Mouse (Mus musculus): Measurements from ENCODE around the gene Lrrk1. TPM values are rescaled to one million over a fixed set of nuclear protein-coding genes. Genes with fewer than 3 reads are reported as not detected.
A peak's percentile ranks its signal among the peaks of the same experiment; 100 is the strongest.

The Lrrk1 gene
- polyA plus RNA-seq, 1 experiment from 2014 or later, result 3.6 TPM

DNA sequence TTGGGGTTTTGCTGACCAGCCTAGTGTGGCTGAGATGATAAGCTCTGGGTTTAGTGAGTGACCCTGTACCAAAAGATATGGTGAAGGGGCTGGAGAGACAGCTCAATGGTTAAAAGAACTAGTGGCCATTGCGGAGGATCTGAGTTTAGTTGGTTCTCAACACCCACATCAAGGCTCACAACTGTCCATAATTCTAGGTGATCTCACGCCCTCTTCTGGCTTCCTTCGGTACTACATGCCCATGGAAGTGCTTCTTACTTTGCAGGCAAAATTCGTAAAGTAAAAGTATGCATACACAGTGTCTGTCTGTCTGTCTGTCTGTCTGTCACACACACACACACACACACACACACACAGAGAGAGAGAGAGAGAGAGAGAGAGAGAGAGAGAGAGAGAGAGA, 45.8 kb downstream of the Lrrk1 start:
- H3K27ac ChIP-seq (replicated peaks; ENCODE audit: low read depth, low read length), result no peak overlapping the region
- H3K27me3 ChIP-seq (ENCODE audit: control insufficient read depth, insufficient read depth, low read length), result no peaks in the 10 kb centered on the region
- no peak overlapping the region for H3K4me3 ChIP-seq (replicated peaks; ENCODE audit: low read depth, low read length)
- 0 out of 2 replicates have a peak, but pooled peaks cover 4% of the 10 kb centered on the region for H3K4me1 ChIP-seq (ENCODE audit: control insufficient read depth, insufficient read depth, low read length)
- no peak overlapping the region for H3K9ac ChIP-seq (replicated peaks; ENCODE audit: low read length)
- ATAC-seq (ENCODE audit: low FRiP score, low TSS enrichment) (no peak), DNase-seq (peak; percentile 49)
- 39% methylated on average over 4 of the region's 4 CpGs for WGBS
- H3K36me3 ChIP-seq (ENCODE audit: control insufficient read depth, insufficient read depth, low read length), result no peaks in the 10 kb centered on the region
- H3K9me3 ChIP-seq (ENCODE audit: control insufficient read depth, low read length), result no peaks in the 10 kb centered on the region
- no peak overlapping the region for H3K4me2 ChIP-seq (ENCODE audit: low read length)

DNA sequence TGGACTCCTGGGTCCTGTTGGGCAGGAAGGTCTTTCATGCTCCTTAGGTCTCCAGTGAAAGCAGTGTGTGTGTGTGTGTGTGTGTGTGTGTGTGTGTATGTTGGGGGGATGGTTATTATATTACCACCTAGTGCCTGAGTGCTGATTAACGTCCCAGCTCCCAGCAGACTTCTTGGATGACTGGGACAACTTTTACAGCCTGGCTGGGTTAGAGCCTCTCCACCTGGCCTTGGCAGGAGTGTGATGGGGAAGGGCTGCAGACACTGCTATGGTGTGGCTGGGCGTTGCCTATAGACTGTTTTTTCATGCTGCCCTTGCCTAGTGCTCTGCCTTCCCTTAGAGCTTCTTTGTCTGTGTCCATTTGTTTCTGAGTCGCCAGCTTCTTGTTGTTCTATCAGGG, 48.1 kb downstream of the Lrrk1 start:
- no peak for ATAC-seq (ENCODE audit: low FRiP score, low TSS enrichment)
- WGBS, result 67% methylated on average over 3 of the region's 3 CpGs
- no peaks in the 10 kb centered on the region for H3K4me1 ChIP-seq (ENCODE audit: control insufficient read depth, insufficient read depth, low read length)
- no peak for DNase-seq
- no peaks in the 10 kb centered on the region for H3K27me3 ChIP-seq (ENCODE audit: control insufficient read depth, insufficient read depth, low read length)
- no peak overlapping the region for H3K27ac ChIP-seq (replicated peaks; ENCODE audit: low read depth, low read length)
- H3K9ac ChIP-seq (replicated peaks; ENCODE audit: low read length), result no peak overlapping the region
- H3K36me3 ChIP-seq (ENCODE audit: control insufficient read depth, insufficient read depth, low read length), result no peaks in the 10 kb centered on the region
- H3K4me3 ChIP-seq (replicated peaks; ENCODE audit: low read depth, low read length), result no peak overlapping the region
- H3K4me2 ChIP-seq (ENCODE audit: low read length), result no peak overlapping the region
- no peaks in the 10 kb centered on the region for H3K9me3 ChIP-seq (ENCODE audit: control insufficient read depth, low read length)

DNA sequence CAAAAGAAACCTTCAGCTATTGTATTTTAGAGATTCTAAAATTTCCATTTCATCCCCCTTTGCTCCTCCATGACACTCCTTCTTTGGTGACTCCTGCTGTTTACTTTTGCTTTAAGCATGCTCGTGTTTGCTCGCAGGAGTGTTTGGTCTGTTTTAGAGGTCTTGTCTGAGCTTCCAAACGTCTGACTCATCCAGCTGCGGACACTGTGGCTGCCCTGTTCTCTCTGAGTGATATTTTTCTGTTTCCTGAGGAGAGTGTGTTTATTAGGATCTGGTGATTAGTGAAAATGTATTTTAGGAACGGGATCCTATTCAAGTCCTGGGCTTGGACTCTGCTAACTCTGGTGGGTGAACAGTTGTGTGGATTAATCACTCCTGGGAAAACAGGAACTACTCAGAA, 48.5 kb downstream of the Lrrk1 start:
- WGBS, result 62% methylated on average over 5 of the region's 5 CpGs
- Histone ChIP-seq H3K27ac (replicated peaks; ENCODE audit: low read depth, low read length) (no peak overlapping the region), H3K9ac (replicated peaks; ENCODE audit: low read length) (no peak overlapping the region), H3K36me3 (ENCODE audit: control insufficient read depth, insufficient read depth, low read length) (no peaks in the 10 kb centered on the region), H3K9me3 (ENCODE audit: control insufficient read depth, low read length) (no peaks in the 10 kb centered on the region), H3K4me2 (ENCODE audit: low read length) (no peak overlapping the region), H3K4me1 (ENCODE audit: control insufficient read depth, insufficient read depth, low read length) (no peaks in the 10 kb centered on the region), H3K4me3 (replicated peaks; ENCODE audit: low read depth, low read length) (no peak overlapping the region), H3K27me3 (ENCODE audit: control insufficient read depth, insufficient read depth, low read length) (no peaks in the 10 kb centered on the region)
- ATAC-seq (ENCODE audit: low FRiP score, low TSS enrichment) (no peak), DNase-seq (no peak)

DNA sequence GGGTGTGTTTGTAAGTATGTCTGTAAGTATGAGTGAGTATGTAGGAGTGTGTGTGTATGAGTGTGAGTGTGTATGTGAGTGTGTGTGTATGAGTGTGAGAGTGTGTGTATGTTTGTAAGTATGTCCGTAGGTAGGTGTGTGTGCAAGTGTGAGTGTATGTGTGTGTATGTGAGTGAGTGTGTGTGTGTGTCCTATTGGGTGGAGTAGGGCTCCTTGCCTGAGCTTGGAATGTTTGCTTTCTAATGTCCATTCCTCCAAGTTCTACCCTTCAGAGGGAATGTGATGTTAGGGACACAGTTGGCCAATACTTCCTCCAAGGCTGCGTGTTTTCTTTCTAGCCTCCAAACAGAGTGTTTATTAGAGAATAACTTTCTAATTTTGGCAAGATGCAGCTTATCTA, 51.2 kb downstream of the Lrrk1 start:
- no peak overlapping the region for H3K4me2 ChIP-seq (ENCODE audit: low read length)
- H3K4me3 ChIP-seq (replicated peaks; ENCODE audit: low read depth, low read length), result no peak overlapping the region
- DNase-seq, result no peak
- H3K4me1 ChIP-seq (ENCODE audit: control insufficient read depth, insufficient read depth, low read length), result no peaks in the 10 kb centered on the region
- no peaks in the 10 kb centered on the region for H3K9me3 ChIP-seq (ENCODE audit: control insufficient read depth, low read length)
- H3K36me3 ChIP-seq (ENCODE audit: control insufficient read depth, insufficient read depth, low read length), result no peaks in the 10 kb centered on the region
- H3K27me3 ChIP-seq (ENCODE audit: control insufficient read depth, insufficient read depth, low read length), result no peaks in the 10 kb centered on the region
- 92% methylated on average over 2 of the region's 2 CpGs for WGBS
- no peak overlapping the region for H3K9ac ChIP-seq (replicated peaks; ENCODE audit: low read length)
- no peak overlapping the region for H3K27ac ChIP-seq (replicated peaks; ENCODE audit: low read depth, low read length)
- ATAC-seq (ENCODE audit: low FRiP score, low TSS enrichment), result no peak

DNA sequence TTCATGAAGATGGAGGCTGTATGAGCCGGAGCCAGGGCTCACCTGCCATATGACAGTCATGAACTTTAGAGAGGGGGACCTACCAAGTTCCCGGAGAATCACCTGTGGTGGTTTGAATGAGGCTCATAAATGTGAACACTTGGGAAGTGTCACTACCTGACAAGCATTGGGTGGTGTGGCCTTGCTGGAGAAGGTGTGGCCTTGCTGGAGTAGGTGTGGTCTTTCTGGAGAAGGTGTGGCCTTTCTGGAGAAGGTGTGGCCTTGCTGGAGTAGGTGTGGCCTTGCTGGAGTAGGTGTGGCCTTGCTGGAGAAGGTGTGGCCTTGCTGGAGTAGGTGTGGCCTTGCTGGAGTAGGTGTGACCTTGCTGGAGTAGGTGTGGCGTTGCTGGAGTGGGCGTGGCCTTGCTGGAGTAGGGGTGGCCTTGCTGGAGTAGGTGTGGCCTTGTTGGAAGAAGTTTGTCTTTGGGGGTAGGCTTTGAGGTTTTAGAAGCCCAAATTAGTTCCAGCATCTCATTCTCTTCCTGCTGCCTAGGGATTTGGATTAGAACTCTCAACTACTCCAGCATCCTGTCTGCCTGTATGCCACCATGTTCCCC, 54.1 kb downstream of the Lrrk1 start:
- no peak for DNase-seq
- H3K36me3 ChIP-seq (ENCODE audit: control insufficient read depth, insufficient read depth, low read length), result no peaks in the 10 kb centered on the region
- H3K27me3 ChIP-seq (ENCODE audit: control insufficient read depth, insufficient read depth, low read length), result no peaks in the 10 kb centered on the region
- H3K27ac ChIP-seq (replicated peaks; ENCODE audit: low read depth, low read length), result no peak overlapping the region
- H3K4me2 ChIP-seq (ENCODE audit: low read length), result no peak overlapping the region
- no peaks in the 10 kb centered on the region for H3K4me1 ChIP-seq (ENCODE audit: control insufficient read depth, insufficient read depth, low read length)
- no peaks in the 10 kb centered on the region for H3K9me3 ChIP-seq (ENCODE audit: control insufficient read depth, low read length)
- H3K4me3 ChIP-seq (replicated peaks; ENCODE audit: low read depth, low read length), result no peak overlapping the region
- no peak for ATAC-seq (ENCODE audit: low FRiP score, low TSS enrichment)
- WGBS, result 86% methylated on average over 4 of the region's 4 CpGs
- no peak overlapping the region for H3K9ac ChIP-seq (replicated peaks; ENCODE audit: low read length)

DNA sequence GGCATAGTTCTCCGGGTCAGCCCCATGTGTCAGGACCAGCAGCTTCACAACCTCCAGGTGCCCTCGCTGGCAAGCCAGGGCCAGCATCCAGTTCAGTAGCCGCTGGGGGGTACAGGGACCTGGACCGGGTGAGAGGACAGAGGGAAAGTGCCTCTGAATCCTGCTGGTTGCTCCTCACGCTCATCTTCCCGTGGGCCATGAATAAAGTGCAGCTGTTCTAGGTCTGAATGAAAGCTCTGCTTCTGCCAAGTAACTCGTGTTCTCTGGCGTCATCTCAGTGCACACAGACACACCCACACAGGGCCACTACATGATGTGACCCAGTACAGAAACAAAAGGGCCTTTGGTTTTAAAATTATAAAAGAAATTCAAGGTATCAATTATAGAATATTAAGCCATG, 55.8 kb downstream of the Lrrk1 start:
- no peak overlapping the region for H3K9ac ChIP-seq (replicated peaks; ENCODE audit: low read length)
- no peak overlapping the region for H3K4me2 ChIP-seq (ENCODE audit: low read length)
- no peak overlapping the region for H3K4me3 ChIP-seq (replicated peaks; ENCODE audit: low read depth, low read length)
- H3K36me3 ChIP-seq (ENCODE audit: control insufficient read depth, insufficient read depth, low read length), result no peaks in the 10 kb centered on the region
- no peak for ATAC-seq (ENCODE audit: low FRiP score, low TSS enrichment)
- no peak overlapping the region for H3K27ac ChIP-seq (replicated peaks; ENCODE audit: low read depth, low read length)
- H3K9me3 ChIP-seq (ENCODE audit: control insufficient read depth, low read length), result no peaks in the 10 kb centered on the region
- 86% methylated on average over 8 of the region's 8 CpGs for WGBS
- no peak for DNase-seq
- H3K27me3 ChIP-seq (ENCODE audit: control insufficient read depth, insufficient read depth, low read length), result no peaks in the 10 kb centered on the region
- H3K4me1 ChIP-seq (ENCODE audit: control insufficient read depth, insufficient read depth, low read length), result no peaks in the 10 kb centered on the region

DNA sequence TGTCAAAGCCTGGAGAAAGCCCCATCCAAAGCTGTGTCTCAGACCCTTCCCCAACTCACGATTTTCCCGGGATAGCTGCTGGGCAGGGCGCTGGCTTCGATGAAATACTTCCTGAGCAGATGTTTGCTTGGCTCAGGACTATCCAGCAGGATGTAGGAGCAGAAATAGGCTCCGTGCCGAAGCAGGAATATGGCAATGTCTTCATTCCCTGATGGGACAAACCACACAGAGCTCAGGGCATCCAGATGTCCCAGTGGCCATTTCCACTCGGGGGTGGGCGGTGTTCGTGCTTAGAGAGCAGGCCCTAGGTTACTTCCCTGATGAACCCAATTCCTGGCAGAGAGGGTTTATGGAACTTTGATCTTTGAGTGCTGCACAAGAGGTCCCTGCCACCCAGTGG, 57.5 kb downstream of the Lrrk1 start:
- ATAC-seq (ENCODE audit: low FRiP score, low TSS enrichment), result no peak
- Histone ChIP-seq H3K9ac (replicated peaks; ENCODE audit: low read length) (no peak overlapping the region), H3K4me1 (ENCODE audit: control insufficient read depth, insufficient read depth, low read length) (no peaks in the 10 kb centered on the region), H3K27ac (replicated peaks; ENCODE audit: low read depth, low read length) (no peak overlapping the region), H3K9me3 (ENCODE audit: control insufficient read depth, low read length) (no peaks in the 10 kb centered on the region), H3K36me3 (ENCODE audit: control insufficient read depth, insufficient read depth, low read length) (no peaks in the 10 kb centered on the region), H3K4me2 (ENCODE audit: low read length) (no peak overlapping the region), H3K27me3 (ENCODE audit: control insufficient read depth, insufficient read depth, low read length) (no peaks in the 10 kb centered on the region), H3K4me3 (replicated peaks; ENCODE audit: low read depth, low read length) (no peak overlapping the region)
- WGBS, result 90% methylated on average over 9 of the region's 9 CpGs
- DNase-seq, result no peak

DNA sequence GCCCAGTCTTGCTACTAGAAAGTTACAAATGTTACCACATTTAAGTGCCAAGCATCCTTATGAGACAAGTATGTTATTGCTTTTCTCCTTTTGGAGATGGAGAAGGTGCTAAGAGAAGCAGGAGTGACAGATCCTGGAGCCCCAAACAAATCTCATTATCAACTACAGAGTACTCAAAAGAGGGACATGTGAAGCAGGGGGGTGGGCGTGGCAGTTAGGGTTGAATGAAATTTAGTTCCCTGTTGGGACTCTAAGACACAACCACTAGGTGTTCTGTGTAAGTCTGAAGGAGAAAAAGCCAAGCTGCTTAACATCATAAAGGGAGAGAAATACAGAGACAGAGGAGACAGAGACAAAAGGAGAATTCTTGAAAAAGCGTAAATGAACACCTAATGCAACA, 60.6 kb downstream of the Lrrk1 start:
- H3K9ac ChIP-seq (replicated peaks; ENCODE audit: low read length), result no peak overlapping the region
- 51% methylated on average over 2 of the region's 2 CpGs for WGBS
- DNase-seq, result no peak
- no peak for ATAC-seq (ENCODE audit: low FRiP score, low TSS enrichment)
- no peaks in the 10 kb centered on the region for H3K36me3 ChIP-seq (ENCODE audit: control insufficient read depth, insufficient read depth, low read length)
- H3K4me3 ChIP-seq (replicated peaks; ENCODE audit: low read depth, low read length), result no peak overlapping the region
- H3K9me3 ChIP-seq (ENCODE audit: control insufficient read depth, low read length), result no peaks in the 10 kb centered on the region
- no peak overlapping the region for H3K27ac ChIP-seq (replicated peaks; ENCODE audit: low read depth, low read length)
- H3K4me1 ChIP-seq (ENCODE audit: control insufficient read depth, insufficient read depth, low read length), result no peaks in the 10 kb centered on the region
- no peaks in the 10 kb centered on the region for H3K27me3 ChIP-seq (ENCODE audit: control insufficient read depth, insufficient read depth, low read length)
- H3K4me2 ChIP-seq (ENCODE audit: low read length), result no peak overlapping the region

DNA sequence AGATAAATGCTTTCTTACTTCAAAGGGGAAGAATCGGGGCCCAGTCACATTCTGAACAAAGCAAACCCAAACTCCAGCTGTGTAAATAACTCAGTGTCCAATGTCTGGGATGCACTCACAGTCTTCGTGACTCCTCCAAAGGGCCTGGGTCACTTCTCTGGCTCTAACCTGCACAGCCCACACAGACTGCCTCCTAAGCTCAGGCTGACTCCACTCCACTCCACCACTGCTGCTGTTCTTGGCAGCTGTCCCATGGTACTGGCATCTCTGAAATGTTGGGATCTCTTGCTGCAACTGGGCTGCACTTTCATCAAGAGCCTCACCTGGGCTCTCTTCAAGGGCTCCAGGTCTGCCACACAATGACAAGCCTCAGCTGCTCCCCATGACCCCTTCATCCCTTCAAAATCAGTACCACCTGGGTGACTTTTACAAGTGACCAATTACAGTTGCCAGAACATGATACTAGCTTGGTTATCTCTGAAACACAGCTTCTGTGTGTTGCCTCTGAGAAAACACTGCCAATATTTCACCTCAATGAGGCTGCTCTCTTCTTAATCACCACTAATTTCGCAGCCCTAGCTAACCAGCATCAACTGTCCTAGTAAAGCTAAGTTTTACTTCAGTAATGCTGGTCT, 62.6 kb downstream of the Lrrk1 start:
- 79% methylated on average over 3 of the region's 3 CpGs for WGBS
- ATAC-seq (ENCODE audit: low FRiP score, low TSS enrichment), result no peak
- no peak for DNase-seq

More for the DNA sequence above, 62.6 kb downstream of the Lrrk1 start:
- Histone ChIP-seq H3K4me1 (ENCODE audit: control insufficient read depth, insufficient read depth, low read length) (peaks cover 4% of the 10 kb centered on the region; the same call in 1 of the 2 replicates), H3K4me2 (ENCODE audit: low read length) (no peak overlapping the region), H3K9ac (replicated peaks; ENCODE audit: low read length) (no peak overlapping the region), H3K4me3 (replicated peaks; ENCODE audit: low read depth, low read length) (no peak overlapping the region), H3K9me3 (ENCODE audit: control insufficient read depth, low read length) (no peaks in the 10 kb centered on the region), H3K36me3 (ENCODE audit: control insufficient read depth, insufficient read depth, low read length) (no peaks in the 10 kb centered on the region), H3K27me3 (ENCODE audit: control insufficient read depth, insufficient read depth, low read length) (no peaks in the 10 kb centered on the region), H3K27ac (replicated peaks; ENCODE audit: low read depth, low read length) (no peak overlapping the region)

Measured in midbrain, embryonic 14.5 days (tissue).